20 mouse cellular contexts compared by ENCODE assay signal in genomic region chr15:94011499-94011898, GRCm38 (mm10).
A peak's percentile ranks its signal among the peaks of the same experiment; 100 is the strongest.
DNase-seq lines count a peak whose midpoint lies in the region; ATAC-seq lines count a peak whose summit lies in the region.
"Had no signal": no experiment of that assay in that cellular context is flagged by ENCODE, and none has a peak within 500 bp of the region (broad histone marks: within the 10 kb centered on the region; RNA-seq: fewer than 3 reads in every experiment).

No protein-coding gene starts in this region.

- peak; percentile 17 for DNase-seq in midbrain, embryonic 11.5 days (ENCODE audit: low spot score, missing footprints)
- DNase-seq in midbrain, embryonic 14.5 days = no peak
- DNase-seq in brain, adult 2 months (ENCODE audit: low read depth, low spot score) = peak; percentile 87
- DNase-seq in frontal cortex, postnatal 36 days (ENCODE audit: low spot score in 2 of 2) = peak; percentile 30 to 56
- peak; percentile 18 for DNase-seq in naive thymus-derived CD4-positive, alpha-beta T cell, adult 2 months (ENCODE audit: low read depth)
- no peak for DNase-seq in neural tube, embryonic 10.5 days (ENCODE audit: extremely low spot score, low spot score)
- no peak for DNase-seq in adrenal gland, postnatal 4 days (ENCODE audit: low spot score in 2 of 2)
- DNase-seq: adrenal gland, adult 8-10 months; cerebellum, postnatal 10 days; heart, postnatal 10 days; kidney, adult 8-10 months; kidney, postnatal 25 days; lung, adult 18-20 months; lung, postnatal 14 days had no signal

- H3K4me2 ChIP-seq in midbrain, embryonic 11.5 days = no peak overlapping the region
- H3K4me2 ChIP-seq in midbrain, embryonic 14.5 days (ENCODE audit: low read length) = no peak overlapping the region
- H3K4me2 ChIP-seq: forebrain, embryonic 13.5 days; heart, embryonic 11.5 days; liver, embryonic 11.5 days; neural tube, embryonic 12.5 days had no signal

- H3K4me1 ChIP-seq in midbrain, embryonic 11.5 days (ENCODE audit: control insufficient read depth, insufficient read depth, low read length) = no peaks in the 10 kb centered on the region
- H3K4me1 ChIP-seq in midbrain, embryonic 14.5 days (ENCODE audit: control insufficient read depth, insufficient read depth, low read length) = no peaks in the 10 kb centered on the region
- H3K4me1 ChIP-seq: forebrain, embryonic 13.5 days; neural tube, embryonic 12.5 days had no signal

- no peak overlapping the region for H3K27ac ChIP-seq in midbrain, embryonic 11.5 days (ENCODE audit: low read depth, low read length)
- no peak overlapping the region for H3K27ac ChIP-seq in midbrain, embryonic 14.5 days (replicated peaks; ENCODE audit: low read depth, low read length)
- H3K27ac ChIP-seq: forebrain, embryonic 13.5 days; neural tube, embryonic 12.5 days had no signal

- no peaks in the 10 kb centered on the region for H3K27me3 ChIP-seq in midbrain, embryonic 11.5 days (ENCODE audit: control insufficient read depth, insufficient read depth, low read length)
- H3K27me3 ChIP-seq in midbrain, embryonic 14.5 days (ENCODE audit: control insufficient read depth, insufficient read depth, low read length) = no peaks in the 10 kb centered on the region
- H3K27me3 ChIP-seq: forebrain, embryonic 13.5 days; neural tube, embryonic 12.5 days; Patski had no signal

- 91% methylated on average over 4 of the region's 4 CpGs for WGBS in midbrain, embryonic 11.5 days
- WGBS in midbrain, embryonic 14.5 days = 71% methylated on average over 4 of the region's 4 CpGs

- no peak overlapping the region for H3K4me3 ChIP-seq in midbrain, embryonic 11.5 days (ENCODE audit: low read depth, low read length)
- H3K4me3 ChIP-seq in midbrain, embryonic 14.5 days (replicated peaks; ENCODE audit: low read depth, low read length) = no peak overlapping the region
- H3K4me3 ChIP-seq: forebrain, embryonic 13.5 days; neural tube, embryonic 12.5 days had no signal

- no peaks in the 10 kb centered on the region for H3K9me3 ChIP-seq in midbrain, embryonic 11.5 days (ENCODE audit: control insufficient read depth, low read length)
- no peaks in the 10 kb centered on the region for H3K9me3 ChIP-seq in midbrain, embryonic 14.5 days (ENCODE audit: control insufficient read depth, low read length)
- H3K9me3 ChIP-seq: forebrain, embryonic 13.5 days; neural tube, embryonic 12.5 days had no signal

- ATAC-seq in midbrain, embryonic 11.5 days (ENCODE audit: low FRiP score) = no peak
- ATAC-seq in midbrain, embryonic 14.5 days (ENCODE audit: low FRiP score, low TSS enrichment) = no peak
- ATAC-seq: forebrain, embryonic 13.5 days; inflammation-experienced regulatory T-cells, adult 6 months; Patski had no signal

- H3K36me3 ChIP-seq in midbrain, embryonic 11.5 days (ENCODE audit: control insufficient read depth, insufficient read depth, low read length) = no peaks in the 10 kb centered on the region
- no peaks in the 10 kb centered on the region for H3K36me3 ChIP-seq in midbrain, embryonic 14.5 days (ENCODE audit: control insufficient read depth, insufficient read depth, low read length)
- H3K36me3 ChIP-seq: neural tube, embryonic 12.5 days had no signal

- no peak overlapping the region for H3K9ac ChIP-seq in midbrain, embryonic 11.5 days (ENCODE audit: low read length)
- no peak overlapping the region for H3K9ac ChIP-seq in midbrain, embryonic 14.5 days (replicated peaks; ENCODE audit: low read length)
- H3K9ac ChIP-seq: forebrain, embryonic 13.5 days; neural tube, embryonic 12.5 days had no signal

Comparison
In these comparisons a context has a peak if more than half of its experiments do, and no peak if none do; other contexts are left out.
1. DNase-seq: peak in midbrain, embryonic 11.5 days (single experiment), brain, adult 2 months (single experiment), frontal cortex, postnatal 36 days (2 of 2) and naive thymus-derived CD4-positive, alpha-beta T cell, adult 2 months (single experiment); none in midbrain, embryonic 14.5 days (single experiment), neural tube, embryonic 10.5 days (single experiment) and adrenal gland, postnatal 4 days (0 of 2).